Mouse (Mus musculus) kidney, adult 2 months (tissue): ENCODE data around the gene Rabif.

Experiments used
- CTCF ChIP-seq: fragments of 200-500 bp; conservative IDR thresholded peaks from 2 replicates; pipeline ENCODE4 v1.5.1; 2011; ENCODE audit warnings: low read depth, mild to moderate bottlenecking, control low read depth, low read length, moderate library complexity, mixed read lengths; ENCODE audit not compliant: insufficient read depth, insufficient read length
- POLR2A ChIP-seq: fragments of 200-500 bp; IDR thresholded peaks from one replicate; pipeline ENCODE4 v1.6.1; 2011; ENCODE audit warnings: low read depth, low read length, control low read depth

- TF ChIP-seq CTCF (no peak), POLR2A (no peak)
Observed at GRCm38 (mm10) chr1:134515891-134516290, 21.4 kb downstream of the Rabif start.
